10 mouse cellular contexts compared by ENCODE assay signal in genomic region chr6:143315859-143316258, GRCm38 (mm10).
DNase-seq lines count a peak whose midpoint lies in the region; ATAC-seq and TF ChIP-seq lines count a peak whose summit lies in the region.
"Had no signal": no experiment of that assay in that cellular context is flagged by ENCODE, and none has a peak within 500 bp of the region (broad histone marks: within the 10 kb centered on the region; RNA-seq: fewer than 3 reads in every experiment).

No protein-coding gene starts in this region.

- 68% methylated on average over 9 of the region's 9 CpGs for WGBS in kidney, embryonic 15.5 days

- H3K36me3 ChIP-seq in kidney, embryonic 15.5 days, result no peaks in the 10 kb centered on the region
- H3K36me3 ChIP-seq in testis, adult 2 months (ENCODE audit: control insufficient read depth, insufficient read depth, low read length), result no peaks in the 10 kb centered on the region
- H3K36me3 ChIP-seq: embryonic facial prominence, embryonic 15.5 days had no signal

- H3K4me2 ChIP-seq in kidney, embryonic 15.5 days, result no peak overlapping the region
- H3K4me2 ChIP-seq: embryonic facial prominence, embryonic 15.5 days had no signal

- no peaks in the 10 kb centered on the region for H3K4me1 ChIP-seq in kidney, embryonic 15.5 days
- H3K4me1 ChIP-seq in testis, adult 2 months (ENCODE audit: control insufficient read depth, insufficient read depth, low read length), result no peaks in the 10 kb centered on the region
- H3K4me1 ChIP-seq: embryonic facial prominence, embryonic 15.5 days had no signal

- 0 out of 2 replicates have a peak, but pooled peaks cover under 1% of the 10 kb centered on the region for H3K27me3 ChIP-seq in kidney, embryonic 15.5 days
- H3K27me3 ChIP-seq in testis, adult 2 months (ENCODE audit: control insufficient read depth, insufficient read depth, low read length), result no peaks in the 10 kb centered on the region

- no peak overlapping the region for H3K9ac ChIP-seq in kidney, embryonic 15.5 days
- H3K9ac ChIP-seq: embryonic facial prominence, embryonic 15.5 days had no signal

- TF ChIP-seq POLR2A in testis, adult 2 months (IDR thresholded peaks at IDR 0.05; ENCODE audit: control insufficient read depth, low read depth, low read length), result no peak

- H3K27ac ChIP-seq in kidney, embryonic 15.5 days, result no peak overlapping the region
- H3K27ac ChIP-seq in testis, adult 2 months (ENCODE audit: control insufficient read depth, insufficient read depth, low read depth, low read length), result peak overlapping the region; percentile 70; the same call in 1 of the 2 replicates
- H3K27ac ChIP-seq: embryonic facial prominence, embryonic 15.5 days had no signal

- no peak overlapping the region for H3K4me3 ChIP-seq in kidney, embryonic 15.5 days (replicated peaks)
- no peak overlapping the region for H3K4me3 ChIP-seq in testis, adult 2 months (ENCODE audit: control insufficient read depth, low read depth, low read length)
- H3K4me3 ChIP-seq: embryonic facial prominence, embryonic 15.5 days had no signal

- no peaks in the 10 kb centered on the region for H3K9me3 ChIP-seq in kidney, embryonic 15.5 days (replicated peaks)
- H3K9me3 ChIP-seq: embryonic facial prominence, embryonic 15.5 days had no signal

- peak; percentile 19 for DNase-seq in kidney, postnatal 10 days
- DNase-seq in heart, postnatal 10 days, result peak; percentile 7 to 28
- DNase-seq in kidney, postnatal 36 days, result peak; percentile 5 to 65
- DNase-seq in cerebellum, adult 9-10 months, result no peak
- DNase-seq: cerebellum, postnatal 14 days had no signal

- ATAC-seq in kidney, embryonic 15.5 days (replicated peaks; ENCODE audit: low FRiP score), result no peak
- no peak for ATAC-seq in activated CD4-positive, CD25-positive, alpha-beta regulatory T cell, adult 4 months
- ATAC-seq: inflammation-experienced regulatory T-cells, adult 6 months had no signal

- intact Hi-C loops in heart, postnatal 10 days (cut with DNase I), result no loop called here

- TF ChIP-seq CTCF in testis, adult 2 months (IDR thresholded peaks at IDR 0.05; ENCODE audit: control insufficient read depth, insufficient read depth, insufficient replicate concordance, low read depth, low read length), result no peak
